Mouse (Mus musculus) midbrain, embryonic 16.5 days (tissue): Measurements from ENCODE around the gene Arhgap10. TPM values are rescaled to one million over a fixed set of nuclear protein-coding genes. Genes with fewer than 3 reads are reported as not detected.

ENCODE experiments used
- ATAC-seq: fragments of 200-750 bp; cut with Nextera tagmentation; 2 replicates; pipeline ENCODE4 v1.8.0; 2017; ENCODE audit warnings: moderate TSS enrichment
- H3K27ac ChIP-seq: fragments of 300-500 bp; sonication (generic); 2 replicates; pipeline ENCODE4 v1.5.1; 2014; ENCODE audit warnings: mild to moderate bottlenecking, low read length, mixed read lengths
- H3K27me3 ChIP-seq: fragments of 300-500 bp; sonication (generic); 2 replicates; pipeline ENCODE4 v1.6.1; 2014; ENCODE audit warnings: low read depth, low read length, mixed read lengths; ENCODE audit not compliant: control insufficient read depth, insufficient read depth
- H3K36me3 ChIP-seq: fragments of 300-500 bp; sonication (generic); 2 replicates; pipeline ENCODE4 v1.6.1; 2014; ENCODE audit warnings: mild to moderate bottlenecking, low read length, moderate library complexity, mixed read lengths; ENCODE audit not compliant: control insufficient read depth, insufficient read depth
- H3K4me1 ChIP-seq: fragments of 300-500 bp; sonication (generic); 2 replicates; pipeline ENCODE4 v1.6.1; 2014; ENCODE audit warnings: mild to moderate bottlenecking, low read length, mixed read lengths; ENCODE audit not compliant: control insufficient read depth, insufficient read depth
- H3K4me2 ChIP-seq: fragments of 300-500 bp; sonication (generic); 2 replicates; pipeline ENCODE4 v1.6.1; 2014; ENCODE audit warnings: mild to moderate bottlenecking, low read length, mixed read lengths
- H3K4me3 ChIP-seq: fragments of 300-500 bp; sonication (generic); 2 replicates; pipeline ENCODE4 v1.5.1; 2014; ENCODE audit warnings: low read depth, mild to moderate bottlenecking, low read length, moderate library complexity, mixed read lengths
- H3K9ac ChIP-seq: fragments of 300-500 bp; sonication (generic); 2 replicates; pipeline ENCODE4 v1.6.1; 2014; ENCODE audit warnings: low read depth, low read length, mixed read lengths
- H3K9me3 ChIP-seq: fragments of 300-500 bp; sonication (generic); replicated peaks from 2 replicates; pipeline ENCODE4 v1.6.1; 2014; ENCODE audit warnings: mild to moderate bottlenecking, low read length, mixed read lengths; ENCODE audit not compliant: control insufficient read depth, poor library complexity, severe bottlenecking
- WGBS: fragments of 180-500 bp; shearing (Covaris S2); extraction: QIAGEN DNeasy Blood & Tissue Kit; methylation state at CpG from one replicate; pipeline ENCODE4 v1.1.7; 2014; 5-methylcytosine and 5-hydroxymethylcytosine counted together
- polyA plus RNA-seq: library from polyadenylated mRNA; unstranded; fragments of >200 nt; fragmentation: Nextera tagmentation; extraction: Ambion mirVana; gene quantifications from 2 replicates; pipeline ENCODE4 v1.2.1, GENCODE M21; 2015

Arhgap10 gene
- polyA plus RNA-seq, 1 experiment from 2014 or later: 2.8 TPM

DNA sequence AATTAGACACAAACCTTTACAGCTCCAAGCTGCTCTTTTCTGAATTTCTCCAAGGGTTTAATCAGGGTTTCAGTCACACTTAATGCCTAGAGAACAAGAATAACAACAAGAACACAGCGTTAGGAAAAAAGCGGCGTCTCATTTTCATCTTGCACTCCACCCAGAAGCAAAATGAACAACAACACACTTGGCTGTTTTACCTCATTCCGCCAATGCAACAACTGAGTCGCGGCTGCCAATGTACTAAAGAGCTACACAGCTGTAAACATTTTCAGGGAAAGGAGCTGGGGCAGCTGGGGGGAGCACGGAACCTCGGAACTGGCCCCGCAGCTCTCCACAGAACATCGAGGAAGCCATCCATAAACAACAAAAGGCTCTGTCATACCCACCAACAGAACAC lies 85.0 kb downstream of the Arhgap10 start:
- Histone ChIP-seq H3K4me2 (no peak overlapping the region), H3K27me3 (no peaks in the 10 kb centered on the region), H3K4me3 (no peak overlapping the region), H3K9ac (no peak overlapping the region), H3K36me3 (no peaks in the 10 kb centered on the region), H3K9me3 (no peaks in the 10 kb centered on the region), H3K27ac (no peak overlapping the region), H3K4me1 (no peaks in the 10 kb centered on the region; the same call in 1 of the 2 replicates)
- peak; percentile 58; the same call in 1 of the 2 replicates for ATAC-seq
- 42% methylated on average over 10 of the region's 10 CpGs for WGBS

DNA sequence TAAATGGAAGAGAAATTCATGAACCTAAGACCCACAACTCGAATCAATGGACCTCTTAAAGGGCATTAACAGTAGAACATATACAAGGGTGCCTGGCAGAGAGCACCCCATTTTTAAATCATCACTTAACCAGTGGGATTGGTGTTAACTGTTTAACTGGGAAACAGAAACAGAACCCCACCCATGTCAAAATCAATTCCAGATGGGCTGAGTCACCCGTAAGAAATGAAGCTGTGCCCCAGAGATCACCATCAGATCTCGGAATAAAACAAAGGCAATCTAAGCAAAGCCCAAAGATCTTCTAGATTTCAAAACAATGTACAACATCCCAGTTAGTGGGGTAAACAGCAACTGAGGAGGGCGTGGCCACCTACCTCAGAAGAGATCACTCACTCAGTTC lies 89.3 kb downstream of the Arhgap10 start:
- Histone ChIP-seq H3K36me3 (no peaks in the 10 kb centered on the region), H3K9ac (no peak overlapping the region), H3K9me3 (no peaks in the 10 kb centered on the region), H3K4me1 (no peaks in the 10 kb centered on the region), H3K27me3 (no peaks in the 10 kb centered on the region), H3K4me3 (no peak overlapping the region), H3K4me2 (no peak overlapping the region), H3K27ac (no peak overlapping the region)
- WGBS: 87% methylated on average over 4 of the region's 4 CpGs
- no peak for ATAC-seq

DNA sequence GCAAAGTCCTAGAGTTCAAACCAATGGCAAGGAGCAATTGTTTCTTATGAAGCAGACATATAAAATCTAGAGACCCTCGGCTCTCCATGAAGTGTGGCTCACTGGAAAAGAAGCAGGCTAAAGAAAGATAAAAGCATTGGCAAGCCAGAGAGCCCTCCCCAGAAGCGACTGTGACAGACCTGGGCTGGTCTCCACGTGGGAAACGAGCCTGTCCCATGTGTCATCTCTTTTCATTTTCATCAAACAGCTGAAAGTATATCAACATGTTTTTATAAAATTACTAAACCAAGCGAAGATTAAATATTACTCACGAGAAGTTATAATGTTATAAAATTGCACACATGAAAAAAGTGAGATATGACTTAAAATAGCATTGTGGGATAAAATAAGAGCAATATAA lies 89.7 kb downstream of the Arhgap10 start:
- H3K27me3 ChIP-seq: no peaks in the 10 kb centered on the region
- H3K4me1 ChIP-seq: no peaks in the 10 kb centered on the region
- WGBS: 74% methylated on average over 6 of the region's 6 CpGs
- no peak overlapping the region for H3K27ac ChIP-seq
- no peak for ATAC-seq
- H3K9me3 ChIP-seq: no peaks in the 10 kb centered on the region
- H3K9ac ChIP-seq: no peak overlapping the region
- no peaks in the 10 kb centered on the region for H3K36me3 ChIP-seq
- no peak overlapping the region for H3K4me2 ChIP-seq
- H3K4me3 ChIP-seq: no peak overlapping the region

DNA sequence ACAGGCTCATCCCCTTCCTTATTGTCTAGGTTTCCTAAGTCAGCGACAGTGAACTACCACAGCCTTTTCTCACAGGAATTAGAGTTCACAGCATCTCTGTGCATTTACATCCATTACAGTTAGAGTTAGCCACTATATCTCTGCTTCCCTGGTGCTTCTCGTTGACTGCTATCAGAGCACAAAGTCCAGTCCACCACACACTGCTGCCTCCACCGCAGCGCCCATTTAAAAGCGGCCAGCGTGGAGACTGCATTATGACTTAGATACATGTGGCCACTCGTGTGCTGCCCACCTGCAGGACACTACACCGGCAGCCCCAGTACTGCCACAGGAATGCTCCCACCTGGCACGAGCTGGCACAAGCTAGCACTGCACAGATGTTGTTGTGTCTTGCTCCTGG lies 90.3 kb downstream of the Arhgap10 start:
- no peak overlapping the region for H3K27ac ChIP-seq
- H3K4me3 ChIP-seq: no peak overlapping the region
- ATAC-seq: no peak
- 82% methylated on average over 9 of the region's 9 CpGs for WGBS
- no peak overlapping the region for H3K4me2 ChIP-seq
- no peaks in the 10 kb centered on the region for H3K4me1 ChIP-seq
- no peaks in the 10 kb centered on the region for H3K27me3 ChIP-seq
- H3K36me3 ChIP-seq: no peaks in the 10 kb centered on the region
- H3K9ac ChIP-seq: no peak overlapping the region
- no peaks in the 10 kb centered on the region for H3K9me3 ChIP-seq

DNA sequence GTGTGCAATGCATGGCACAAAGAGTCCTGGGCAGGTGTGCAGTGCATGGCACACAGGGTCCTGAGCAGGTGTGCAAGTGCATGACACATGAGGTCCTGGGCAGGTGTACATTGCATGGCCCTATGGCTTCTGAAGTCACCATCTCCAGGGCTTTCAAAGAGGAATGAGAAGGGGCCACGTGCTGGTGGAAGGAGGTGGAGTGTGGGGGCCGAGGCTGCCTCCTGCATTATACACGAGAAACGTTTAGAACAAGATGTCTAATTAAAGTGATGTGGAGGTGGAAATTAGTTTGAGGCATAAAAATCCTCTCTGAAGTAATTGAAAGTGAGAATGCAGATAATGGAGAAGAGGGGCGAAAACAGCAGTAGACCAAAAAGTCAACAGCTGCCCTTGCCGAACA lies 93.9 kb downstream of the Arhgap10 start:
- no peak overlapping the region for H3K9ac ChIP-seq
- no peak for ATAC-seq
- H3K27me3 ChIP-seq: no peaks in the 10 kb centered on the region
- H3K4me1 ChIP-seq: no peaks in the 10 kb centered on the region
- H3K4me2 ChIP-seq: no peak overlapping the region
- H3K27ac ChIP-seq: no peak overlapping the region
- H3K36me3 ChIP-seq: no peaks in the 10 kb centered on the region
- no peak overlapping the region for H3K4me3 ChIP-seq
- WGBS: 82% methylated on average over 4 of the region's 6 CpGs
- no peaks in the 10 kb centered on the region for H3K9me3 ChIP-seq

DNA sequence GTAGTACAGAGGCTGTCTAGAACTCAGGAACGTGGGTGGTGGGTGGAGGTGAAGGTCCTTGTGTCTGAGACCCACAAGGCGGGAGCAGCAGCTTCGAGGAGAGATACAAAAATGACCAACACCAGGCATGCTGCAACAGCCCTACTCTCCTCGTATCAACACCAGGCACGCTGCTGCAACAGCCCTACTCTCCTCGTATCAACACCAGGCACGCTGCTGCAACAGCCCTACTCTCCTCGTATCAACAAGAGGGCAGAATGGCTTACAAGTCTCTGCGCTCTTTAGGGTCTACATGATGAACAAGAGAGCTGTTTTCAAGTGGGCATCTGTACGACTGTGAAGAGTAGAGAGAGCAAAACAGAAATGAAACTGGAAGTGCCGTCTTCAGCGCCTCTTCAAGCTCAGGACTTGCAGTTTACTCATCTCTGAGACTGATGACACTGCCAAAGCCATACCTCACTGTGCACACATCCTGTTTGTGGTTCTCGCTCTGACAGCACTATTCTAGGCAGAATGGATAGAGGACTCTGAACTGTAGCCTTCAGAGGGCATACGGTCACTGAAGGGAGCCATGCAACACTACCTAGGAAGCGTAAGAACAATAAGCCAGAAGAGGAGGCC lies 95.0 kb downstream of the Arhgap10 start:
- Histone ChIP-seq H3K27ac (no peak overlapping the region), H3K4me1 (no peaks in the 10 kb centered on the region), H3K9me3 (no peaks in the 10 kb centered on the region), H3K4me3 (no peak overlapping the region), H3K36me3 (no peaks in the 10 kb centered on the region), H3K27me3 (no peaks in the 10 kb centered on the region), H3K4me2 (no peak overlapping the region), H3K9ac (no peak overlapping the region)
- ATAC-seq: no peak
- WGBS: 89% methylated on average over 15 of the region's 15 CpGs

DNA sequence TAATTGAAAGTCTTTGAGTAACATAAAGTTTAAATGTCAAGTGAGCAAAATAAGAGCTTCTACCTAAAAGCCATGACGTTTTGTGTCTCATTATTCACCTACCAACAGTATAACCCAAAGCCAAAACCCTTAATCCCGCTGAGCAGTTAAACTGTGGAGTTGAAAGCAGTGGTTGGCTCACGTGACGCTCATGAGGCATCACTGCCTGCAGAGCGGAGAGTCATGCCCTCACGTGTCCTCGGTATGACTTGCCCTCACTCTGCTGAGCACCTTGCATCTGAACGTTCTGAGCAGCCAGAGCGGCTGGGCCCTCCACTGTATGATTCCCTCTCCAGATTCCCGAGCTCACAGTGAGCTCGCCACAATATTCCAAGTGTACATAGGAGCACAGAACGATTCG lies 96.2 kb downstream of the Arhgap10 start:
- Histone ChIP-seq H3K4me1 (no peaks in the 10 kb centered on the region), H3K27me3 (no peaks in the 10 kb centered on the region), H3K4me3 (no peak overlapping the region), H3K27ac (no peak overlapping the region), H3K9me3 (no peaks in the 10 kb centered on the region), H3K4me2 (no peak overlapping the region), H3K9ac (no peak overlapping the region), H3K36me3 (no peaks in the 10 kb centered on the region)
- 88% methylated on average over 13 of the region's 13 CpGs for WGBS
- no peak for ATAC-seq

DNA sequence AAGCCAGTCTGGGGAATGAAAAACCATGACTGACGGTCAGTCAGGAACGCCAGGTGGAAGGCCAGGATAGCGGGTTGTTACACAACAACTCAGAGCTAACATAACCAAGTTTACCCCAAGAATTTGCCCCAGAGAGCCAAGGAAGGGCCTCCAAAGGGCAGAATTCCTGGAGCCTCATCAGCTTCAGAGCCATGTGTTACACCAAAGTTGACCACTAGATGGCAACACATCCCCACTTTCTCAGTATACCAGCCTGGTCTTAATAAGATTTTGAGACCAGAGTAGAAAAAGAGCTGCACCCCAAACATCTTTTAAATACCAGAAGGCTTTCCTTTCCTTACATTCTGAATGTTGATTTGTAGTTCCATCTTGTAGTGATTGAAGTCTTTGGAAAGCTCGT lies 98.0 kb downstream of the Arhgap10 start:
- peak; percentile 61; the same call in 1 of the 2 replicates for ATAC-seq
- 33% methylated on average over 4 of the region's 4 CpGs for WGBS
- no peak overlapping the region for H3K4me2 ChIP-seq
- no peaks in the 10 kb centered on the region for H3K36me3 ChIP-seq
- H3K4me1 ChIP-seq: no peaks in the 10 kb centered on the region
- H3K9ac ChIP-seq: no peak overlapping the region
- no peak overlapping the region for H3K4me3 ChIP-seq
- no peaks in the 10 kb centered on the region for H3K27me3 ChIP-seq
- no peak overlapping the region for H3K27ac ChIP-seq
- H3K9me3 ChIP-seq: no peaks in the 10 kb centered on the region

DNA sequence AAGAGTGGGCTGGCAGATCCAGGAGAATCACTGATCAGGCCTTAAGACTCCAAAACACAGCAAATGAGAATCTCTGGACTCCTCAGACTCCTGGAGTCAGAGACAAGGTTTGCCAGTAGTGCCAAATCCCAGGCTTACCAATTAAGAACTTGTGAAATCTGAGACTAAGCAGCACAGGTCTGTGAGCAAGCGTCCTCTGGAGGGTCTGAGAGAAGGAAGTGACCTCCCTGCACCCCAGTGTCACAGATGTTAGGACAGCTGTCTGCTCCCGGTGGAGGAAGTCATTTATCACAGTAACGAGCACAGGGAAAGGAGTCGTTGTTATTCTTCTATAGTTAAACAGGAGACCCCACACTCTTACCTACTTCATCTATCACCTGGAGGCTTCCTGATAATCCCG lies 101.0 kb downstream of the Arhgap10 start:
- H3K27me3 ChIP-seq: no peaks in the 10 kb centered on the region
- H3K9ac ChIP-seq: no peak overlapping the region
- no peaks in the 10 kb centered on the region for H3K9me3 ChIP-seq
- H3K4me1 ChIP-seq: no peaks in the 10 kb centered on the region
- H3K27ac ChIP-seq: no peak overlapping the region
- H3K36me3 ChIP-seq: no peaks in the 10 kb centered on the region
- no peak overlapping the region for H3K4me3 ChIP-seq
- no peak overlapping the region for H3K4me2 ChIP-seq
- ATAC-seq: no peak
- WGBS: 38% methylated on average over 5 of the region's 5 CpGs
